Mouse (Mus musculus) liver, postnatal 0 days (tissue): ENCODE results near the gene Prune1. TPM values are rescaled to one million over a fixed set of nuclear protein-coding genes. Genes with fewer than 3 reads are reported as not detected.
A peak's percentile ranks its signal among the peaks of the same experiment; 100 is the strongest.

ENCODE experiments used
- ATAC-seq: fragments of 200-750 bp; cut with Nextera tagmentation; 2 replicates; pipeline ENCODE4 v1.8.0; 2017; ENCODE audit warnings: mild to moderate bottlenecking, moderate library complexity
- DNase-seq: peaks from one replicate; pipeline ENCODE4 v3.0.0-alpha.2; 2016
- H3K27ac ChIP-seq: fragments of 300-500 bp; sonication (generic); 2 replicates; pipeline ENCODE4 v1.5.1; 2014; ENCODE audit warnings: antibody characterized with exemption, moderate library complexity, mild to moderate bottlenecking, low read depth
- H3K27me3 ChIP-seq: fragments of 300-500 bp; sonication (generic); 2 replicates; pipeline ENCODE4 v1.6.1; 2014; ENCODE audit warnings: low read length, control low read depth, mixed read lengths; ENCODE audit not compliant: insufficient read depth
- H3K36me3 ChIP-seq: fragments of 300-500 bp; sonication (generic); replicated peaks from 2 replicates; pipeline ENCODE4 v1.6.1; 2014; ENCODE audit warnings: mild to moderate bottlenecking, control low read depth, low read length, moderate library complexity, mixed read lengths; ENCODE audit not compliant: insufficient read depth
- H3K4me1 ChIP-seq: fragments of 300-500 bp; sonication (generic); 2 replicates; pipeline ENCODE4 v1.6.1; 2014; ENCODE audit warnings: antibody characterized with exemption, mild to moderate bottlenecking, control low read depth; ENCODE audit not compliant: insufficient read depth
- H3K4me2 ChIP-seq: fragments of 300-500 bp; sonication (generic); 2 replicates; pipeline ENCODE4 v1.6.1; 2014; ENCODE audit warnings: low read depth, mild to moderate bottlenecking, low read length, moderate library complexity, mixed read lengths
- H3K4me3 ChIP-seq: fragments of 300-500 bp; sonication (generic); 2 replicates; pipeline ENCODE4 v1.5.1; 2014; ENCODE audit warnings: low read depth, low read length
- H3K9ac ChIP-seq: fragments of 300-500 bp; sonication (generic); replicated peaks from 2 replicates; pipeline ENCODE4 v1.6.1; 2014; ENCODE audit warnings: mild to moderate bottlenecking, moderate library complexity
- H3K9me3 ChIP-seq: fragments of 300-500 bp; sonication (generic); 2 replicates; pipeline ENCODE4 v1.6.1; 2016; ENCODE audit warnings: mild to moderate bottlenecking, control low read depth, low read length, mixed read lengths
- CTCF ChIP-seq: sonication (generic); IDR thresholded peaks from 2 replicates; pipeline ENCODE4 v1.5.1; 2016; ENCODE audit warnings: antibody characterized with exemption, low read depth
- EP300 ChIP-seq: IDR thresholded peaks from 2 replicates; pipeline ENCODE4 v1.6.1; 2016; ENCODE audit warnings: antibody characterized with exemption, low read depth, mild to moderate bottlenecking
- WGBS: fragments of 180-500 bp; shearing (Covaris S2); extraction: QIAGEN DNeasy Blood & Tissue Kit; methylation state at CpG from one replicate; pipeline ENCODE4 v1.1.7; 2014; ENCODE audit not compliant: insufficient replicate concordance; 5-methylcytosine and 5-hydroxymethylcytosine counted together
- polyA plus RNA-seq: library from polyadenylated mRNA; unstranded; fragments of >200 nt; fragmentation: Nextera tagmentation; extraction: Ambion mirVana; gene quantifications from 2 replicates; pipeline ENCODE4 v1.2.1, GENCODE M21; 2015

Prune1 gene
- polyA plus RNA-seq, 1 experiment from 2014 or later: 10.6 TPM

DNA sequence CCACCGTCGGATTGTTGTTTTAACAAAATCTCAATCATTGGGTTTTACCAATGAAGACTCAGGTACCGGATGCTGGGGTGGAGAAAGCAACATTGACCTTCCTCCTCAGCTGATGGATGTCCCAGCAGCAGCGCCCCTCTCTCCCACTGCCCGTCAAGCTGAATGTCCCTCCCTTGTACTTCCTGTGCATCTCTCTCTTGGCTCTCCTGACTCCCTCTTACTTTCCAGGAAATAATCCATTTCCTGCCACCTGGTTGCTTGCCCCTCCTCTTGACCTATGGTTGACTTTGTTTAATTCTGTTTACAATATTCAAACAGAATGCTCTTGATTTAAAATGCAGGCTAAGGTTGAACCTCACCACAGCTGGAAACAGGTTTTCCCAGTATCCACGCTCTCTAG is 8.3 kb upstream of the Prune1 start:
- WGBS: 83% methylated on average over 6 of the region's 6 CpGs
- peaks cover 54% of the 10 kb centered on the region for H3K36me3 ChIP-seq

DNA sequence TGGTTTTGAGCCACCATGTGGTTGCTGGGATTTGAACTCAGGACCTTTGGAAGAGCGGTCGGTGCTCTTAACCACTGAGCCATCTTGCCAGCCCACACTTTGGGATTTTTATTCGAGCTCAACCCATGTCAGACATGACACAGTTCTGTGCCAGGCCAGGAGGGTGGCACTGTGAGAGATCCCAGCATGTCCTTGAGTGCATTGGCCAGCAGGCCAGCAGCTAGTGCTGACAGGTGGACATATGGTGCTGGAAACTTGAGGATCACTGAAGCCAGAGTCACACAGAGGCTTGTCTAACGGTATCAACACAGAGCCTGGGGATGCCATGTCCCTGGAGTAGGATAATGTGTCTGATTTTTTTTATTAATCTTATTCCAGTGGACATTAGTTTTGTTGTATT is 7.5 kb upstream of the Prune1 start:
- TF ChIP-seq EP300: no peak
- TF ChIP-seq CTCF: no peak
- Histone ChIP-seq H3K36me3 (peaks cover 48% of the 10 kb centered on the region), H3K27me3 (no peaks in the 10 kb centered on the region), H3K4me3 (no peak overlapping the region), H3K9me3 (no peaks in the 10 kb centered on the region), H3K9ac (no peak overlapping the region), H3K27ac (no peak overlapping the region), H3K4me1 (peaks cover 34% of the 10 kb centered on the region), H3K4me2 (no peak overlapping the region)
- 91% methylated on average over 4 of the region's 4 CpGs for WGBS
- ATAC-seq (no peak), DNase-seq (no peak)

More for the DNA sequence above, 8.3 kb upstream of the Prune1 start:
- H3K9ac ChIP-seq: no peak overlapping the region
- no peak for DNase-seq
- H3K27me3 ChIP-seq: no peaks in the 10 kb centered on the region
- H3K9me3 ChIP-seq: no peaks in the 10 kb centered on the region
- ATAC-seq: no peak
- peaks cover 35% of the 10 kb centered on the region for H3K4me1 ChIP-seq
- H3K4me3 ChIP-seq: no peak overlapping the region
- TF ChIP-seq CTCF (no peak), EP300 (no peak)
- no peak overlapping the region for H3K4me2 ChIP-seq
- no peak overlapping the region for H3K27ac ChIP-seq

DNA sequence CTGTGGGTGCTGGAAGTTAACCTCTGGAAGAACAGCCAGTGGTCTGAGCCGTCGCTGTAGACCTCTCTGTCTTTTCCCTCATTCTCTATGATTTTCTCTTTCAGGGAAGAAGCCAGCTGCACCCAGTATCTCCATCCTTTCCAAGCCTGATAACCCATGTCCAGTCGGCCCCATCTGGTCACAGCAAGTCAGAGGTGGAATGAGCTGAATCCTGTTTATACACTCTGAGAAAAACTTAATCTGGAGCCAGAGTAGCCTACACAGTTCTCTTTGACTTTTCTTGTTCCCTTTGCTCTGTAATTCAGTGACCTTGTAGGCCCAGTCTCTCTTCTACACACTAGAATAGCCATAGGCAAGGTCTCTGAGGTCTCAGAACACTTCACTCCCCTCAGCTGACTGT is 5.7 kb upstream of the Prune1 start:
- 95% methylated on average over 3 of the region's 3 CpGs for WGBS
- H3K4me2 ChIP-seq: no peak overlapping the region
- H3K36me3 ChIP-seq: peaks cover 35% of the 10 kb centered on the region
- peaks cover 23% of the 10 kb centered on the region for H3K4me1 ChIP-seq
- no peaks in the 10 kb centered on the region for H3K27me3 ChIP-seq
- no peak for ATAC-seq
- no peak overlapping the region for H3K27ac ChIP-seq
- 0 out of 2 replicates have a peak overlapping the region, but pooled peaks have one; percentile 19 for H3K9ac ChIP-seq
- H3K9me3 ChIP-seq: no peaks in the 10 kb centered on the region
- TF ChIP-seq CTCF (no peak), EP300 (no peak)
- no peak for DNase-seq
- no peak overlapping the region for H3K4me3 ChIP-seq

DNA sequence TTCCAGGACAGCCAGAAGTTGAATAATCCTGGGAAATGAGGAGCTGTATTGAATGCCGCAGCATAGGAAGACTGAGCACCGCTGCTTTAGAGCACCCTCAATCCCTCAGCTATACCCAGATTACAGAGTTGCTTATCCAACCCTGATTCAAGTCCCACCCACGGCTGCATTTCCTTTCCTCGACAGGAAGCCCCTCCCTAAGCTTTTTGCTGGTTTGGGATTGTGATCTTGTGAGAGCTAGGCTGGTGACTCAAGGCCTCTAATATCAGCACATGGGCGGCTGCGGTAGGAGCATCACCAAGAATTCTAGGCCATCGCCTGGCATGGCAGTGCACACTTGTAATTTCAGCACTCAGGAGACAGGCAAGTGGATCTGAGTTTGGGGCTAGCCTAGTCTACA is 4.6 kb upstream of the Prune1 start:
- Histone ChIP-seq H3K9me3 (no peaks in the 10 kb centered on the region), H3K36me3 (peaks cover 27% of the 10 kb centered on the region), H3K27ac (peak overlapping the region; percentile 17; the same call in 1 of the 2 replicates), H3K4me3 (no peak overlapping the region), H3K9ac (no peak overlapping the region), H3K4me2 (no peak overlapping the region), H3K4me1 (peaks cover 18% of the 10 kb centered on the region), H3K27me3 (no peaks in the 10 kb centered on the region)
- no peak for ATAC-seq
- TF ChIP-seq EP300 (no peak), CTCF (no peak)
- DNase-seq: no peak
- WGBS: 55% methylated on average over 7 of the region's 7 CpGs

DNA sequence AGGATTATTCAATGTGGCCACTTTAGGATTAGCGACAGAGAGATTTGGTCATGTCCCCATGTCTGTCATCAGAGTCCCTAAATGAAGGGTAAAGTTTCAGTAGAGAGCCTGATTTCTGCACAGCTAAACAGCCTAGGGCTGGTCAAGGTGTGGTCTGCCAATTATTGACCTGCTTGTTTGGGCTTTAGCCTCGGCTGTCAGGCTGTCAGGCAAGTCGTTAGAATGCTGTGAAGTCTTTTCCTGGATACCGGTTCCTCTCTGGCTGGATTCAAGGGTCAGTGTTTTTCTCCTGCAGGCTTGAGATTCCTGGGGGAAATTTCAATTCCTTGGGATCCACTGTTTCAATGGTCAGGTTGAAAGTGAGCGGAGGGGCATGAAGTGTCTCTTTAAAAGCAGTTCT is 4.1 kb upstream of the Prune1 start:
- Histone ChIP-seq H3K27me3 (no peaks in the 10 kb centered on the region), H3K36me3 (peaks cover 24% of the 10 kb centered on the region), H3K4me1 (peaks cover 18% of the 10 kb centered on the region), H3K9me3 (no peaks in the 10 kb centered on the region), H3K4me2 (no peak overlapping the region), H3K27ac (peak overlapping the region; percentile 81), H3K4me3 (no peak overlapping the region), H3K9ac (no peak overlapping the region)
- DNase-seq (peak; percentile 46), ATAC-seq (peak; percentile 10)
- WGBS: 65% methylated on average over 5 of the region's 5 CpGs
- TF ChIP-seq CTCF (no peak), EP300 (no peak)

DNA sequence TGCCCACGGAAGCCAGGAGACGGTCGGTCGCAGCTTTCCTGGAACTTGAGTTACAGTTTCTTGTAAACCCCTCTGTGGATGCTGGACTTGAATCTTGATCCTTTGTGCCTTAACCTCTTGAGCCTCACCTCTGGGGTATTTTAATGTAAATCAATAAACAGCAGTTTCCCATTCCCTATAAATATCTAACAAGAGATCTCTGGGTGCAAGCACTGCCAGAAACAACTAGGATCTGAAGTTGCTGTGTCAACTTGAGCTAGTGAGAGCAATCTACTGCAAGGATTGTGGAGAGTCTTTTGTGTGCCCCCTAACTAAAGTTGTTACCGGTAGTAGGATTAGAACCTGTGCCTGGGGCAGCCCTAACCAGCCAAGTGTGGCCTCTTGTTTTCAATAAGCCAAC is 3.5 kb upstream of the Prune1 start:
- Histone ChIP-seq H3K4me2 (peak overlapping the region; percentile 83; the same call in 1 of the 2 replicates), H3K9me3 (no peaks in the 10 kb centered on the region), H3K36me3 (peaks cover 20% of the 10 kb centered on the region), H3K4me1 (peaks cover 21% of the 10 kb centered on the region), H3K27me3 (no peaks in the 10 kb centered on the region), H3K27ac (peak overlapping the region; percentile 81), H3K4me3 (no peak overlapping the region), H3K9ac (0 out of 2 replicates have a peak overlapping the region, but pooled peaks have one; percentile 45)
- no peak for ATAC-seq
- no peak for DNase-seq
- TF ChIP-seq EP300 (no peak), CTCF (no peak)
- 84% methylated on average over 5 of the region's 5 CpGs for WGBS
